Mouse (Mus musculus) CD4-positive helper T cell, adult 2 months (primary cell): ENCODE data around the gene B3galt4.
"Not testable (repeated sequence)": the region's sequence is repeated elsewhere in the genome, so short reads cannot be mapped to it uniquely, and the experiment has no call there.

Source experiments
- DNase-seq: peaks from one replicate; pipeline ENCODE4 v3.0.0-alpha.2; 2012; ENCODE audit warnings: low read depth, missing footprints, low spot score

The B3galt4 gene

GRCm38 (mm10) chr17:33951021-33951946, at the start of gene B3galt4:
Gene B3galt4 (minus strand): TSS chr17:33951488.
- peak; percentile 89 for DNase-seq

- DNase-seq = not testable (repeated sequence)
Measured at GRCm38 (mm10) chr17:34000796-34001195, 49.5 kb upstream of the B3galt4 start.

GRCm38 (mm10) chr17:34000150-34000537, 48.9 kb upstream of the B3galt4 start, which contains the start of gene H2-K1:
Gene H2-K1 (minus strand): TSS chr17:34000347.
- DNase-seq = peak; percentile 99

GRCm38 (mm10) chr17:33999341-34000149, 48.3 kb upstream of the B3galt4 start:
- DNase-seq = peak; percentile 68

- peak; percentile 73 for DNase-seq
Measured at GRCm38 (mm10) chr17:33998697-33999096, 47.4 kb upstream of the B3galt4 start.

GRCm38 (mm10) chr17:33997025-33997424, 45.7 kb upstream of the B3galt4 start:
- DNase-seq = not testable (repeated sequence)

- DNase-seq = peak; percentile 48
Measured at GRCm38 (mm10) chr17:33995651-33996050, 44.4 kb upstream of the B3galt4 start.

GRCm38 (mm10) chr17:33994959-33995358, 43.7 kb upstream of the B3galt4 start:
- DNase-seq = peak; percentile 32

GRCm38 (mm10) chr17:33991788-33992664, 40.7 kb upstream of the B3galt4 start:
- DNase-seq = peak; percentile 86

GRCm38 (mm10) chr17:33982136-33982535, 30.8 kb upstream of the B3galt4 start:
- DNase-seq = peak; percentile 75

- peak; percentile 98 for DNase-seq
Measured at GRCm38 (mm10) chr17:33981192-33981909, 30.1 kb upstream of the B3galt4 start.

- no peak for DNase-seq
Measured at GRCm38 (mm10) chr17:33980181-33981035, 29.1 kb upstream of the B3galt4 start.

GRCm38 (mm10) chr17:33979512-33980050, 28.3 kb upstream of the B3galt4 start:
- no peak for DNase-seq

- peak; percentile 91 for DNase-seq
Measured at GRCm38 (mm10) chr17:33978631-33979031, 27.3 kb upstream of the B3galt4 start.

- peak; percentile 22 for DNase-seq
Measured at GRCm38 (mm10) chr17:33977861-33978557, 26.7 kb upstream of the B3galt4 start.

- no peak for DNase-seq
Measured at GRCm38 (mm10) chr17:33973572-33973971, 22.3 kb upstream of the B3galt4 start.

GRCm38 (mm10) chr17:33972691-33973090, 21.4 kb upstream of the B3galt4 start:
- DNase-seq = no peak

- peak; percentile 42 for DNase-seq
Measured at GRCm38 (mm10) chr17:33969394-33969793, 18.1 kb upstream of the B3galt4 start.

- DNase-seq = peak; percentile 81
Measured at GRCm38 (mm10) chr17:33968927-33969326, 17.6 kb upstream of the B3galt4 start.
